Mouse (Mus musculus) midbrain, embryonic 15.5 days (tissue): Measurements from ENCODE around the gene Crebbp. TPM values are rescaled to one million over a fixed set of nuclear protein-coding genes. Genes with fewer than 3 reads are reported as not detected.

ENCODE experiments used
- ATAC-seq: fragments of 200-750 bp; cut with Nextera tagmentation; replicated peaks from 2 replicates; pipeline ENCODE4 v1.8.0; 2017; ENCODE audit warnings: moderate TSS enrichment
- H3K27ac ChIP-seq: fragments of 300-500 bp; sonication (generic); 2 replicates; pipeline ENCODE4 v1.5.1; 2015; ENCODE audit warnings: mild to moderate bottlenecking, inconsistent platforms
- H3K27me3 ChIP-seq: fragments of 300-500 bp; sonication (generic); replicated peaks from 2 replicates; pipeline ENCODE4 v1.6.1; 2015; ENCODE audit warnings: inconsistent platforms
- H3K36me3 ChIP-seq: fragments of 300-500 bp; sonication (generic); replicated peaks from 2 replicates; pipeline ENCODE4 v1.6.1; 2015; ENCODE audit warnings: inconsistent platforms
- H3K4me1 ChIP-seq: fragments of 300-500 bp; sonication (generic); 2 replicates; pipeline ENCODE4 v1.6.1; 2015; ENCODE audit warnings: inconsistent platforms
- H3K4me2 ChIP-seq: fragments of 300-500 bp; sonication (generic); 2 replicates; pipeline ENCODE4 v1.6.1; 2015; ENCODE audit warnings: inconsistent platforms, mild to moderate bottlenecking, moderate library complexity
- H3K4me3 ChIP-seq: fragments of 300-500 bp; sonication (generic); 2 replicates; pipeline ENCODE4 v1.5.1; 2015; ENCODE audit warnings: mild to moderate bottlenecking, inconsistent platforms
- H3K9ac ChIP-seq: fragments of 300-500 bp; sonication (generic); 2 replicates; pipeline ENCODE4 v1.6.1; 2015; ENCODE audit warnings: mild to moderate bottlenecking, inconsistent platforms
- H3K9me3 ChIP-seq: fragments of 300-500 bp; sonication (generic); 2 replicates; pipeline ENCODE4 v1.6.1; 2016; ENCODE audit warnings: inconsistent platforms
- WGBS: fragments of 180-500 bp; shearing (Covaris S2); methylation state at CpG from one replicate; pipeline ENCODE4 v1.1.7; 2015; ENCODE audit warnings: mixed read lengths; 5-methylcytosine and 5-hydroxymethylcytosine counted together
- polyA plus RNA-seq: library from polyadenylated mRNA; unstranded; fragments of >200 nt; fragmentation: Nextera tagmentation; extraction: Ambion mirVana; gene quantifications from 2 replicates; pipeline ENCODE4 v1.2.1, GENCODE M21; 2015

The Crebbp gene
- polyA plus RNA-seq, 1 experiment from 2014 or later = 41.4 TPM

- ATAC-seq = no peak
- H3K4me1 ChIP-seq = peaks cover 59% of the 10 kb centered on the region
These were observed 3.5 kb downstream of the Crebbp start for GRCm38 (mm10) chr16:4210290-4210689.

GRCm38 (mm10) chr16:4203592-4203991 is 10.2 kb downstream of the Crebbp start:
- H3K27me3 ChIP-seq = no peaks in the 10 kb centered on the region
- 94% methylated on average over 1 of the region's 1 CpGs for WGBS
- H3K9ac ChIP-seq = no peak overlapping the region
- H3K36me3 ChIP-seq = no peaks in the 10 kb centered on the region
- no peak overlapping the region for H3K4me2 ChIP-seq
- no peak overlapping the region for H3K27ac ChIP-seq
- no peak overlapping the region for H3K4me3 ChIP-seq
- H3K4me1 ChIP-seq = peaks cover 40% of the 10 kb centered on the region
- H3K9me3 ChIP-seq = no peaks in the 10 kb centered on the region
- no peak for ATAC-seq

More at GRCm38 (mm10) chr16:4210290-4210689, 3.5 kb downstream of the Crebbp start:
- H3K9ac ChIP-seq = no peak overlapping the region
- H3K27ac ChIP-seq = no peak overlapping the region
- H3K27me3 ChIP-seq = no peaks in the 10 kb centered on the region
- H3K9me3 ChIP-seq = no peaks in the 10 kb centered on the region
- peak overlapping the region; percentile 8 for H3K4me2 ChIP-seq
- WGBS = 80% methylated on average over 1 of the region's 1 CpGs
- no peaks in the 10 kb centered on the region for H3K36me3 ChIP-seq
- H3K4me3 ChIP-seq = no peak overlapping the region

- Histone ChIP-seq H3K9me3 (no peaks in the 10 kb centered on the region), H3K27ac (no peak overlapping the region), H3K9ac (no peak overlapping the region), H3K4me3 (no peak overlapping the region), H3K27me3 (no peaks in the 10 kb centered on the region), H3K36me3 (no peaks in the 10 kb centered on the region), H3K4me1 (peaks cover 14% of the 10 kb centered on the region), H3K4me2 (no peak overlapping the region)
- no peak for ATAC-seq
- 56% methylated on average over 1 of the region's 1 CpGs for WGBS
These were observed 13.8 kb downstream of the Crebbp start for GRCm38 (mm10) chr16:4199995-4200394.

- Histone ChIP-seq H3K9ac (no peak overlapping the region), H3K4me1 (peaks cover 14% of the 10 kb centered on the region), H3K4me3 (no peak overlapping the region), H3K27me3 (no peaks in the 10 kb centered on the region), H3K36me3 (no peaks in the 10 kb centered on the region), H3K4me2 (no peak overlapping the region), H3K27ac (no peak overlapping the region), H3K9me3 (no peaks in the 10 kb centered on the region)
- ATAC-seq = no peak
- WGBS = 75% methylated on average over 2 of the region's 2 CpGs
These were observed 14.2 kb downstream of the Crebbp start for GRCm38 (mm10) chr16:4199566-4199965.

GRCm38 (mm10) chr16:4198004-4198403 is 15.8 kb downstream of the Crebbp start:
- Histone ChIP-seq H3K27me3 (no peaks in the 10 kb centered on the region), H3K9me3 (no peaks in the 10 kb centered on the region), H3K4me2 (no peak overlapping the region), H3K4me1 (peaks cover 14% of the 10 kb centered on the region), H3K4me3 (no peak overlapping the region), H3K36me3 (no peaks in the 10 kb centered on the region), H3K9ac (no peak overlapping the region), H3K27ac (no peak overlapping the region)
- 89% methylated on average over 4 of the region's 4 CpGs for WGBS
- no peak; the same call in 1 of the 2 replicates for ATAC-seq

- Histone ChIP-seq H3K9ac (no peak overlapping the region), H3K27me3 (no peaks in the 10 kb centered on the region), H3K4me3 (no peak overlapping the region), H3K9me3 (no peaks in the 10 kb centered on the region), H3K4me1 (0 out of 2 replicates have a peak, but pooled peaks cover 4% of the 10 kb centered on the region), H3K36me3 (no peaks in the 10 kb centered on the region), H3K27ac (no peak overlapping the region), H3K4me2 (no peak overlapping the region)
- ATAC-seq = no peak
- 91% methylated on average over 1 of the region's 1 CpGs for WGBS
These were observed 23.6 kb downstream of the Crebbp start for GRCm38 (mm10) chr16:4190166-4190565.

- Histone ChIP-seq H3K4me1 (no peaks in the 10 kb centered on the region), H3K4me2 (no peak overlapping the region), H3K9me3 (no peaks in the 10 kb centered on the region), H3K27me3 (no peaks in the 10 kb centered on the region), H3K36me3 (peaks cover 3% of the 10 kb centered on the region; the same call in 1 of the 2 replicates), H3K9ac (no peak overlapping the region), H3K27ac (no peak overlapping the region), H3K4me3 (no peak overlapping the region)
- 99% methylated on average over 3 of the region's 3 CpGs for WGBS
- no peak for ATAC-seq
These were observed 38.7 kb downstream of the Crebbp start for GRCm38 (mm10) chr16:4175134-4175533.

GRCm38 (mm10) chr16:4169530-4169929 is 44.3 kb downstream of the Crebbp start:
- Histone ChIP-seq H3K27ac (no peak overlapping the region), H3K4me2 (no peak overlapping the region), H3K36me3 (peaks cover 3% of the 10 kb centered on the region; the same call in 1 of the 2 replicates), H3K4me1 (0 out of 2 replicates have a peak, but pooled peaks cover 2% of the 10 kb centered on the region), H3K4me3 (no peak overlapping the region), H3K9ac (no peak overlapping the region), H3K27me3 (no peaks in the 10 kb centered on the region), H3K9me3 (no peaks in the 10 kb centered on the region)
- WGBS = 70% methylated on average over 3 of the region's 3 CpGs
- ATAC-seq = no peak

- peaks cover 3% of the 10 kb centered on the region; the same call in 1 of the 2 replicates for H3K36me3 ChIP-seq
- H3K9ac ChIP-seq = no peak overlapping the region
- no peak overlapping the region for H3K4me3 ChIP-seq
- H3K4me2 ChIP-seq = no peak overlapping the region
- WGBS = 97% methylated on average over 1 of the region's 1 CpGs
- H3K9me3 ChIP-seq = no peaks in the 10 kb centered on the region
- H3K27ac ChIP-seq = no peak overlapping the region
- ATAC-seq = no peak
- no peaks in the 10 kb centered on the region for H3K27me3 ChIP-seq
- 0 out of 2 replicates have a peak, but pooled peaks cover 2% of the 10 kb centered on the region for H3K4me1 ChIP-seq
These were observed 45.3 kb downstream of the Crebbp start for GRCm38 (mm10) chr16:4168476-4168875.

- H3K9ac ChIP-seq = no peak overlapping the region
- no peak for ATAC-seq
- no peaks in the 10 kb centered on the region for H3K27me3 ChIP-seq
- H3K4me1 ChIP-seq = peaks cover 12% of the 10 kb centered on the region
- H3K4me2 ChIP-seq = no peak overlapping the region
- no peaks in the 10 kb centered on the region for H3K36me3 ChIP-seq
- H3K9me3 ChIP-seq = no peaks in the 10 kb centered on the region
- H3K4me3 ChIP-seq = no peak overlapping the region
- no peak overlapping the region for H3K27ac ChIP-seq
These were observed 52.9 kb downstream of the Crebbp start for GRCm38 (mm10) chr16:4160898-4161247.

- ATAC-seq = 0 out of 2 replicates have a peak, but pooled peaks have one; percentile 30
- no peak overlapping the region for H3K4me2 ChIP-seq
- H3K4me1 ChIP-seq = peaks cover 12% of the 10 kb centered on the region
- no peak overlapping the region for H3K4me3 ChIP-seq
- no peaks in the 10 kb centered on the region for H3K36me3 ChIP-seq
- 82% methylated on average over 4 of the region's 4 CpGs for WGBS
- no peaks in the 10 kb centered on the region for H3K9me3 ChIP-seq
- H3K9ac ChIP-seq = no peak overlapping the region
- H3K27me3 ChIP-seq = no peaks in the 10 kb centered on the region
- no peak overlapping the region for H3K27ac ChIP-seq
These were observed 53.4 kb downstream of the Crebbp start for GRCm38 (mm10) chr16:4160246-4160897.

GRCm38 (mm10) chr16:4153121-4153520 is 60.7 kb downstream of the Crebbp start:
- no peaks in the 10 kb centered on the region for H3K9me3 ChIP-seq
- H3K4me3 ChIP-seq = no peak overlapping the region
- H3K36me3 ChIP-seq = no peaks in the 10 kb centered on the region; the same call in 1 of the 2 replicates
- no peak for ATAC-seq
- H3K27me3 ChIP-seq = no peaks in the 10 kb centered on the region
- 0 out of 2 replicates have a peak, but pooled peaks cover 4% of the 10 kb centered on the region for H3K4me1 ChIP-seq
- H3K27ac ChIP-seq = no peak overlapping the region
- H3K9ac ChIP-seq = no peak overlapping the region
- WGBS = 90% methylated on average over 1 of the region's 1 CpGs
- H3K4me2 ChIP-seq = no peak overlapping the region

GRCm38 (mm10) chr16:4138541-4138940 is 75.3 kb downstream of the Crebbp start:
- H3K36me3 ChIP-seq = peaks cover 2% of the 10 kb centered on the region
- ATAC-seq = no peak
- no peak overlapping the region for H3K4me2 ChIP-seq
- H3K4me3 ChIP-seq = no peak overlapping the region
- WGBS = 81% methylated on average over 6 of the region's 6 CpGs
- peaks cover 3% of the 10 kb centered on the region; the same call in 1 of the 2 replicates for H3K4me1 ChIP-seq
- H3K27me3 ChIP-seq = no peaks in the 10 kb centered on the region
- H3K9me3 ChIP-seq = no peaks in the 10 kb centered on the region
- no peak overlapping the region for H3K9ac ChIP-seq
- H3K27ac ChIP-seq = no peak overlapping the region
